Mouse (Mus musculus) lung, adult 2 months (tissue): ENCODE measurements around the gene Baiap2l1.

Experiments
- CTCF ChIP-seq: fragments of 200-500 bp; IDR thresholded peaks from 2 replicates; pipeline ENCODE4 v1.5.1; 2011; ENCODE audit warnings: mild to moderate bottlenecking, low read length, control low read depth; ENCODE audit not compliant: insufficient read depth
- POLR2A ChIP-seq: fragments of 200-500 bp; IDR thresholded peaks from 2 replicates; pipeline ENCODE4 v1.6.1; 2011; ENCODE audit warnings: low read depth, mild to moderate bottlenecking, control low read depth, low read length, borderline replicate concordance; ENCODE audit errors: extremely low read depth

- TF ChIP-seq CTCF: no peak
- no peak for TF ChIP-seq POLR2A
Measured at GRCm38 (mm10) chr5:144370986-144371385, 13.1 kb upstream of the Baiap2l1 start.
